Mouse (Mus musculus) forebrain, embryonic 14.5 days (tissue): ENCODE data around the gene Gcsh. TPM values are rescaled to one million over a fixed set of nuclear protein-coding genes. Genes with fewer than 3 reads are reported as not detected.

Source experiments
- ATAC-seq: fragments of 200-750 bp; cut with Nextera tagmentation; 2 replicates; pipeline ENCODE4 v1.8.0; 2017; ENCODE audit warnings: mild to moderate bottlenecking, moderate library complexity
- DNase-seq: peaks from one replicate; pipeline ENCODE4 v3.0.0-alpha.2; 2015; ENCODE audit warnings: low spot score
- H3K27ac ChIP-seq: fragments of 300-500 bp; sonication (generic); 2 replicates; pipeline ENCODE4 v1.5.1; 2014; ENCODE audit warnings: low read depth, mild to moderate bottlenecking, control low read depth, low read length, moderate library complexity
- H3K27me3 ChIP-seq: fragments of 300-500 bp; sonication (generic); replicated peaks from 2 replicates; pipeline ENCODE4 v1.6.1; 2014; ENCODE audit warnings: low read length, control low read depth, mixed read lengths; ENCODE audit not compliant: control insufficient read depth, insufficient read depth
- H3K36me3 ChIP-seq: fragments of 300-500 bp; sonication (generic); 2 replicates; pipeline ENCODE4 v1.6.1; 2014; ENCODE audit warnings: low read length, control low read depth; ENCODE audit not compliant: control insufficient read depth, insufficient read depth
- H3K4me1 ChIP-seq: fragments of 300-500 bp; sonication (generic); 2 replicates; pipeline ENCODE4 v1.6.1; 2014; ENCODE audit warnings: antibody characterized with exemption, low read length, control low read depth; ENCODE audit not compliant: control insufficient read depth, insufficient read depth
- H3K4me2 ChIP-seq: fragments of 300-500 bp; sonication (generic); 2 replicates; pipeline ENCODE4 v1.6.1; 2014; ENCODE audit warnings: mild to moderate bottlenecking, control low read depth, low read length
- H3K4me3 ChIP-seq: fragments of 300-500 bp; sonication (generic); 2 replicates; pipeline ENCODE4 v1.5.1; 2014; ENCODE audit warnings: low read depth, low read length, control low read depth
- H3K9ac ChIP-seq: fragments of 300-500 bp; sonication (generic); 2 replicates; pipeline ENCODE4 v1.6.1; 2014; ENCODE audit warnings: mild to moderate bottlenecking, low read length, control low read depth, moderate library complexity
- H3K9me3 ChIP-seq: fragments of 300-500 bp; sonication (generic); replicated peaks from 2 replicates; pipeline ENCODE4 v1.6.1; 2016; ENCODE audit warnings: low read length, control low read depth, mixed read lengths; ENCODE audit not compliant: control insufficient read depth
- WGBS: fragments of 180-500 bp; shearing (Covaris S2); extraction: QIAGEN DNeasy Blood & Tissue Kit; methylation state at CpG from one replicate; pipeline ENCODE4 v1.1.7; 2014; 5-methylcytosine and 5-hydroxymethylcytosine counted together
- polyA plus RNA-seq: library from polyadenylated mRNA; unstranded; fragments of >200 nt; fragmentation: Nextera tagmentation; extraction: Ambion mirVana; gene quantifications from 2 replicates; pipeline ENCODE4 v1.2.1, GENCODE M21; 2014

Gcsh gene
- polyA plus RNA-seq, 1 experiment from 2014 or later = 112 TPM

- ATAC-seq = no peak
- WGBS = 86% methylated on average over 18 of the region's 18 CpGs
These were observed 26.3 kb upstream of the Gcsh start for GRCm38 (mm10) chr8:117019323-117020275.

GRCm38 (mm10) chr8:117017896-117018295 is 24.6 kb upstream of the Gcsh start:
- ATAC-seq (no peak), DNase-seq (no peak)
- H3K27me3 ChIP-seq = no peaks in the 10 kb centered on the region
- no peaks in the 10 kb centered on the region for H3K36me3 ChIP-seq
- 92% methylated on average over 4 of the region's 4 CpGs for WGBS
- H3K4me3 ChIP-seq = no peak overlapping the region
- no peaks in the 10 kb centered on the region for H3K9me3 ChIP-seq
- H3K27ac ChIP-seq = no peak overlapping the region
- no peak overlapping the region for H3K9ac ChIP-seq
- H3K4me1 ChIP-seq = no peaks in the 10 kb centered on the region
- no peak overlapping the region for H3K4me2 ChIP-seq

More at GRCm38 (mm10) chr8:117019323-117020275, 26.3 kb upstream of the Gcsh start:
- Histone ChIP-seq H3K27me3 (no peaks in the 10 kb centered on the region), H3K9me3 (no peaks in the 10 kb centered on the region), H3K36me3 (no peaks in the 10 kb centered on the region), H3K9ac (no peak overlapping the region), H3K4me3 (no peak overlapping the region), H3K4me1 (no peaks in the 10 kb centered on the region), H3K27ac (no peak overlapping the region), H3K4me2 (no peak overlapping the region)
- peak; percentile 74 for DNase-seq

GRCm38 (mm10) chr8:117017006-117017405 is 23.7 kb upstream of the Gcsh start:
- no peak for DNase-seq
- Histone ChIP-seq H3K4me1 (no peaks in the 10 kb centered on the region), H3K27me3 (no peaks in the 10 kb centered on the region), H3K9me3 (no peaks in the 10 kb centered on the region), H3K4me3 (no peak overlapping the region), H3K4me2 (no peak overlapping the region), H3K27ac (no peak overlapping the region), H3K36me3 (no peaks in the 10 kb centered on the region), H3K9ac (no peak overlapping the region)
- ATAC-seq = no peak
- WGBS = 27% methylated on average over 8 of the region's 8 CpGs

GRCm38 (mm10) chr8:117015670-117016069 is 22.3 kb upstream of the Gcsh start:
- WGBS = 64% methylated on average over 4 of the region's 4 CpGs

GRCm38 (mm10) chr8:117011366-117011765 is 18.0 kb upstream of the Gcsh start:
- Histone ChIP-seq H3K27me3 (no peaks in the 10 kb centered on the region), H3K27ac (no peak overlapping the region), H3K36me3 (no peaks in the 10 kb centered on the region), H3K9ac (no peak overlapping the region), H3K9me3 (no peaks in the 10 kb centered on the region), H3K4me1 (no peaks in the 10 kb centered on the region), H3K4me3 (no peak overlapping the region), H3K4me2 (no peak overlapping the region)
- DNase-seq (no peak), ATAC-seq (no peak)
- WGBS = 89% methylated on average over 9 of the region's 9 CpGs

More at GRCm38 (mm10) chr8:117015670-117016069, 22.3 kb upstream of the Gcsh start:
- H3K36me3 ChIP-seq = no peaks in the 10 kb centered on the region
- H3K9me3 ChIP-seq = no peaks in the 10 kb centered on the region
- H3K4me2 ChIP-seq = no peak overlapping the region
- ATAC-seq (no peak), DNase-seq (no peak)
- H3K4me1 ChIP-seq = no peaks in the 10 kb centered on the region
- H3K27ac ChIP-seq = no peak overlapping the region
- H3K4me3 ChIP-seq = no peak overlapping the region
- no peak overlapping the region for H3K9ac ChIP-seq
- H3K27me3 ChIP-seq = no peaks in the 10 kb centered on the region

GRCm38 (mm10) chr8:116994016-116994716 is 829 bp upstream of the Gcsh start:
- Histone ChIP-seq H3K4me2 (peak overlapping the region; percentile 93), H3K4me3 (peak overlapping the region; percentile 66), H3K27ac (no peak overlapping the region), H3K27me3 (no peaks in the 10 kb centered on the region), H3K9ac (peak overlapping the region; percentile 69; the same call in 1 of the 2 replicates), H3K36me3 (no peaks in the 10 kb centered on the region), H3K9me3 (no peaks in the 10 kb centered on the region), H3K4me1 (peaks cover 8% of the 10 kb centered on the region; the same call in 1 of the 2 replicates)
- 63% methylated on average over 11 of the region's 11 CpGs for WGBS
- ATAC-seq (no peak), DNase-seq (no peak)

- Histone ChIP-seq H3K27me3 (no peaks in the 10 kb centered on the region), H3K36me3 (no peaks in the 10 kb centered on the region), H3K9me3 (no peaks in the 10 kb centered on the region), H3K4me1 (peaks cover 8% of the 10 kb centered on the region; the same call in 1 of the 2 replicates), H3K4me2 (peak overlapping the region; percentile 93), H3K27ac (no peak overlapping the region), H3K4me3 (peak overlapping the region; percentile 66), H3K9ac (peak overlapping the region; percentile 69)
- ATAC-seq = no peak
- peak; percentile 29 for DNase-seq
- 6% methylated on average over 23 of the region's 23 CpGs for WGBS
These were observed 963 bp downstream of the Gcsh start for GRCm38 (mm10) chr8:116992176-116992971.

- H3K9me3 ChIP-seq = no peaks in the 10 kb centered on the region
- peaks cover 8% of the 10 kb centered on the region; the same call in 1 of the 2 replicates for H3K4me1 ChIP-seq
- H3K36me3 ChIP-seq = no peaks in the 10 kb centered on the region; the same call in 1 of the 2 replicates
- H3K4me2 ChIP-seq = no peak overlapping the region
- DNase-seq = no peak
- H3K27ac ChIP-seq = no peak overlapping the region
- H3K9ac ChIP-seq = no peak overlapping the region
- WGBS = 74% methylated on average over 8 of the region's 8 CpGs
- no peaks in the 10 kb centered on the region for H3K27me3 ChIP-seq
- no peak for ATAC-seq
- no peak overlapping the region for H3K4me3 ChIP-seq
These were observed 2.1 kb downstream of the Gcsh start for GRCm38 (mm10) chr8:116991241-116991640.
